Mouse (Mus musculus): Measurements from ENCODE around the gene Zfp446.

Gene Zfp446

DNA sequence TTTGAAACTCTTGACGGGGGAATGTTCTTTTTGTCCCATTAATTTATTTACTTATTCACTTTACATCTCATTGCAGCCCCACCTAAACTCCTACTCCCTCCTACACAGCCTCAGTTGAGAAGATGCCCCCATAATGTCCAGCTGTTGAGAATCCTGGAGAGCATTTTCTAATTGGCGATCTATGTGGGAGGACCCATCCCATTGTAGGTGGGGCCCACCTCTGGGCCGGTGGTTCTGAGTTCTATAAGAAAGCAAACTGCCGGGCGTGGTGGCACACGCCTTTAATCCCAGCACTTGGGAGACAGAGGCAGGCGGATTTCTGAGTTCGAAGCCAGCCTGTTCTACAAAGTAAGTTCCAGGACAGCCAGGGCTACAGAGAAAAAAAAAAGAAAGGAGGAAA is 9.3 kb downstream of the Zfp446 start:
- in situ Hi-C loops (cut with MseI, MboI), result no loop called here

DNA sequence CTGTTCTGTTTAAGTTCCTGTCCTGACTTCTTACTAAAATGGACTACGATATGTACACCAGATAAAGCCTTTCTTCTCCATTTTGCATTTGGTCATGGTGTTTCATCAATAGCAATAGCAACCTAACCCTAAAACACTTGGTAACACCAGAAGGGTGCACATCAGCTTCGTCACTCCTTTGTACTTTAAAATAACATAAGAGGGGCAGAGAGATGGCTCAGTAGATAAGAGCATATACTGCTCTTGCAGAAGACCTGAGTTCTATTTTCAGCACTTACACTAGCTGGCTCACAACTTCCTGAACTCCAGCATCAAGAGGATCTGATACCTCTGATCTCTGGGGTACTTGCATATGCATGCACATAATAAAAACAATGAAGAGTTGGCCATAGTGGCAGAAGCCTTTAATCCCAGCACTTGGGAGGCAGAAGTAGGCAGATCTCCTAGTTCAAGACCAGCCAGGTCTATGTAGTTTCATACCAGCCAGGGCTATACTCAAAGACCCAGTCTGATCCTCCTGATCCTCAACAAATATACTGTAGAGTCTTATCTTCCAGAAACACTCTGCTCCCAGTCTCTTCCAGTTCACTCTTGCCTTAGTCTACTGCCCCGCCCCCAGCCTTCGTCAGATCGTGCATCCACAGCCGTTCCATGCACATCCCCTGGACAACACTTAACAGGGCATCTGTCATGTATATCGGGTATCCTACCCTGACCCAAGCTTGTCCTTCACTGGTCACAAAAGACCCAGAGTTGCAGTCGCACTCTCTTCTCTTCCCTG is 10.0 kb downstream of the Zfp446 start:
- in situ Hi-C loops (cut with MseI, MboI), result no loop called here

- in situ Hi-C loops (cut with MseI, MboI), result no loop called here
Measured at GRCm38 (mm10) chr7:12992222-12992621, 14.6 kb downstream of the Zfp446 start.

- in situ Hi-C loops (cut with MseI, MboI), result no loop called here
Measured at GRCm38 (mm10) chr7:12993148-12993547, 15.5 kb downstream of the Zfp446 start.

DNA sequence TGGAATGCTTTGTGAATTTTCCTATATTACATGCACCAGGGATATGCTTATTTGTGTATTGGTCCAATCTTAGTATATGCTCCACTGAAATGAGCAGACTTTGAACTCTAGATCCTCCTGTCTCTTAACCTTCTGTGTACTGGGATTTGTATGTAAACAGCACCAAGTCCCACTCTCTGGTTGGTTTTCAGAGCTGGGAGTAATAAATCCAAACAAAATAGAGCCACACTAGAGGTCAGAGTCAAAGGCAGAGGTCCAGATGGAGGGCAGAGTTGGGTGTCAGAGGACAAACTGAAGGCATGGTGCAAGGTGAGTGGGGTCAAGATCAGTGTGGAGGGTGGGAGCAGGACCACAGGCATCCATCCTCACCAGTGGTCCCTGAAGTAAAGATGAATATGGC is 18.2 kb downstream of the Zfp446 start:
- in situ Hi-C loops (cut with MseI, MboI), result no loop called here

- in situ Hi-C loops (cut with MseI, MboI), result no loop called here
Measured at GRCm38 (mm10) chr7:12997230-12997629, 19.6 kb downstream of the Zfp446 start.

GRCm38 (mm10) chr7:12998053-12998452 is 20.4 kb downstream of the Zfp446 start, which contains the start of gene Slc27a5:
TSS of gene Slc27a5 (minus strand) at chr7:12998192.
- in situ Hi-C loops (cut with MseI, MboI), result no loop called here

- in situ Hi-C loops (cut with MseI, MboI), result no loop called here
Measured at GRCm38 (mm10) chr7:12998851-12999250, 21.2 kb downstream of the Zfp446 start, which contains the start of gene Trim28. TSS of gene Trim28 (plus strand) at chr7:12999114.

DNA sequence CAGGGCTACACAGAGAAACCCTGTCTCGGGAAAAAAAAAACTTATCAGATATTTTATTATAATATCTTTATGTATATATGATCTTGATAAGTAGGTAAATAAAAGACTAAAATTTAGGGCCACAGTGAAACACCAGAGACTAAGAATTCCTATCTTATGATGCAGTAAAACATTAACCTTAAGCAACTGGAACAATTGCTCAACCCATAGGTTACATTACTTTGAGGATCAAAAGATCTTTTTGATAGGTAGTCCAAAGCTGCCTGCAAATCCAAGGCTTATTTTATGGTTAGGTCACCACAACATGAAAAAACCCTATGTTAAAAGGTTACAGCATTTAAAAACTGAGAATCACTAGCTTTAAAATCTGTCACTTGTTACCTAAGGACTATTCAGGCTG is 23.9 kb downstream of the Zfp446 start:
- in situ Hi-C loops (cut with MseI, MboI), result no loop called here

DNA sequence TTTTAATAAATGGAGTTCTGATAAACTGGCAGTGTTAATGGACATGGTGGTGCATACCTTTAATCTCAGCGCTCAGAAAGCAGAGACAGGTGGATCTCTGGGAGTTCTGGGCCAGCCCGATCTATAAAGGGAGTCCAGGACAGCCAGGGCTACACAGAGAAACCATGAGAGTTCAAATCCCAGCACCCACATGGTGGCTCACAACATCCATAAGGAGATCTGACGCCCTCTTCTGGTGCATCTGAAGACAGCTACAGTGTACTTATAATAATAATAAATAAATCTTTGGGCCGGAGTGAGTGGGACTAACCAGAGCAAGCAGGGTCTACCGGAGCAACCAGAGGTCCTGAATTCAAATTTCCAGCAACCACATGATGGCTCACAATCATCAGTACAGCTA is 25.7 kb downstream of the Zfp446 start:
- in situ Hi-C loops (cut with MseI, MboI), result no loop called here

DNA sequence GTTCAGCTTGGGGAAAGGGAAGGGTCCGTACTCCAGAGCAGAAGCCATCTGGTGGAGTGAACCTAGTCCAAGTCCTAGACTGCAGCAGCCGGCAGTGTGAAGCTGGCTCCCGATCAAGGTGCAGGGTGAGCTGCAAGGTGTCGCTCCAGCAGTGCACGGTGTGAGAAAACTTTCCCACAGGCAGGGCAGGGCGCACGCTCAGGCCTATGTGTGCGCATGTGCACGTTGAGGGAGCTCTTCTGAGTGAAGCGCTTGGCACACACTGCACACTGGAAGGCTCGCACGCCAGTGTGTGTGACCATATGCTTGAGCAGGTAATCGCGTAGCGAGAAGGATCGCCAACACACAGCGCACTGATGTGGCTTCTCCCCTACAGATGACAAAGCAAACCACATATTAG is 28.4 kb downstream of the Zfp446 start:
- in situ Hi-C loops (cut with MseI, MboI), result loop anchor here in 1 of 2 experiments (5.0 kb wide), 1 partner anchor 41 kb away; no protein-coding TSS in a partner anchor

- in situ Hi-C loops (cut with MseI, MboI), result loop anchor here in 1 of 2 experiments (5.0 kb wide), 1 partner anchor 41 kb away; no protein-coding TSS in a partner anchor
Measured at GRCm38 (mm10) chr7:13006531-13006930, 28.9 kb downstream of the Zfp446 start.

GRCm38 (mm10) chr7:13007341-13008092 is 29.9 kb downstream of the Zfp446 start:
- in situ Hi-C loops (cut with MseI, MboI), result loop anchor here in 1 of 2 experiments (5.0 kb wide), 1 partner anchor 40 kb away; no protein-coding TSS in a partner anchor

GRCm38 (mm10) chr7:13009143-13010004 is 31.7 kb downstream of the Zfp446 start:
- in situ Hi-C loops (cut with MseI, MboI), result loop anchor here in 1 of 2 experiments (5.0 kb wide), 1 partner anchor 38 kb away; no protein-coding TSS in a partner anchor

DNA sequence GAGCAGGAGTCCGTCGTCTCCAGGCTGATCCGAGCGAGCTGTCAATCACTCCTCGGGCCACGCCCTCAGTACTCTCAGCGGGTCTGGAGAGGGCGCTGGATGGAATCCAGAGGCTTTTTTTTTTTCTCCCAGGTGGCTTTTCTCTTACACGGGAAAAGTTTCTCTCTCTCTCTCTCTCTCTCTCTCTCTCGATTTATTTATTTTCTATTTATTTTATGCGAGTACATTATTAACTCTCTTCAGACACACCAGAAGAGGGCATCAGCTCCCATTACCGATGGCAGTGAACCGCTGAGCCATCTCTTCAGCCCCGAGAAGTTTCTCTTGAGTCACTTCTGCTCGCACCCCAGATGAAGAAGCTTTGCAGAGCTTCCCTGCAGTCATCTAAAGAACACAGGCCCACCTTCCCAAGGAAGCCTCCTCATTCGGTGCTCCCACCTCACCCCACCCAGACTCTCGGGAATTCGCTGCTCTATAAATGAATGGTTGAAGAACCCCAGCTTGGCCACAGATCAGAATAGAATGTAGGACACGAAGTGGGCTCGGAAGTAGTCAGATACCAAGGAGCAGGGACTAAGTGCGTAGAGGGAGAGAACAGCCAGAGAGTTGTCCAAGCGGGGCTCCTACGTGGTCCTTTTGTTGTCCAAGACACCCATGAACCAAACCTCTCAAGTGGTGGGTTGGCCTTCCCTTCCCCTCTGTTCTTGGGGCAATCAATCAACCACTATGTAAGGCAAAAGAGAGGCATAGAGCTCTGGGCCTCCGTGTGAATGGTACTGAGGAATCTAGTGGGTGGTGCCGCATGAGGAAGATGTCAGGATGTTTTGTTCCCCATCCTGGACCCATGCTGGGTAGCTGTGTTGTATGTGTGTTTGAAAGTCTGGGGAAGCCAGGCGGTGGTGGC is 32.6 kb downstream of the Zfp446 start, which contains the start of gene Zbtb45:
Gene Zbtb45, minus strand, starts transcription at position 30 of the 904 bp plus-strand sequence.
- in situ Hi-C loops (cut with MseI, MboI), result no loop called here

GRCm38 (mm10) chr7:13013671-13014070 is 36.0 kb downstream of the Zfp446 start:
- in situ Hi-C loops (cut with MseI, MboI), result no loop called here

- in situ Hi-C loops (cut with MseI, MboI), result no loop called here
Measured at GRCm38 (mm10) chr7:13014275-13014839, 36.7 kb downstream of the Zfp446 start.

GRCm38 (mm10) chr7:13015217-13015616 is 37.6 kb downstream of the Zfp446 start:
- in situ Hi-C loops (cut with MseI, MboI), result no loop called here

GRCm38 (mm10) chr7:13022773-13023535 is 45.3 kb downstream of the Zfp446 start:
- in situ Hi-C loops (cut with MseI, MboI), result no loop called here
